In genomic region chr9:111383756-111384155, GRCm38 (mm10) we compare ENCODE assay signal across 12 mouse cellular contexts. TPM values are rescaled to one million over a fixed set of nuclear protein-coding genes. Genes with fewer than 3 reads are reported as not detected.
DNase-seq lines count a peak whose midpoint lies in the region; ATAC-seq and TF ChIP-seq lines count a peak whose summit lies in the region.
"Had no signal": no experiment of that assay in that cellular context is flagged by ENCODE, and none has a peak within 500 bp of the region (broad histone marks: within the 10 kb centered on the region; RNA-seq: fewer than 3 reads in every experiment).

No protein-coding gene starts in this region.

- TF ChIP-seq CTCF in olfactory bulb, adult 2 months (IDR thresholded peaks at IDR 0.05; ENCODE audit: insufficient read depth, low read depth, low read length) = no peak
- no peak for TF ChIP-seq CTCF in intestine, postnatal 0 days (IDR thresholded peaks at IDR 0.05; ENCODE audit: low read depth)

- 45% methylated on average over 3 of the region's 3 CpGs for WGBS in forebrain, embryonic 15.5 days
- 64% methylated on average over 3 of the region's 3 CpGs for WGBS in forebrain, embryonic 12.5 days
- 38% methylated on average over 3 of the region's 3 CpGs for WGBS in hindbrain, embryonic 16.5 days
- 34% methylated on average over 3 of the region's 3 CpGs for WGBS in olfactory bulb, adult 2 months
- 62% methylated on average over 3 of the region's 3 CpGs for WGBS in intestine, postnatal 0 days

- H3K4me3 ChIP-seq in forebrain, embryonic 15.5 days = no peak overlapping the region
- no peak overlapping the region for H3K4me3 ChIP-seq in forebrain, embryonic 12.5 days (replicated peaks)
- no peak overlapping the region for H3K4me3 ChIP-seq in hindbrain, embryonic 16.5 days (ENCODE audit: low read length)
- no peak overlapping the region for H3K4me3 ChIP-seq in olfactory bulb, adult 2 months (ENCODE audit: insufficient read depth, low read depth, low read length)
- H3K4me3 ChIP-seq in intestine, postnatal 0 days (ENCODE audit: low read depth, low read length) = no peak overlapping the region
- H3K4me3 ChIP-seq: embryonic facial prominence, embryonic 12.5 days; heart, adult 2 months had no signal

- 0 out of 2 replicates have a peak overlapping the region, but pooled peaks have one; percentile 4 for H3K27ac ChIP-seq in forebrain, embryonic 15.5 days (replicated peaks)
- H3K27ac ChIP-seq in forebrain, embryonic 12.5 days = no peak overlapping the region
- no peak overlapping the region for H3K27ac ChIP-seq in hindbrain, embryonic 16.5 days (ENCODE audit: low read depth, low read length)
- peak overlapping the region; percentile 97 for H3K27ac ChIP-seq in olfactory bulb, adult 2 months (ENCODE audit: insufficient read depth, low read depth, low read length)
- H3K27ac ChIP-seq in intestine, postnatal 0 days (ENCODE audit: low read depth, low read length) = no peak overlapping the region
- H3K27ac ChIP-seq: embryonic facial prominence, embryonic 12.5 days; heart, adult 2 months had no signal

- no peak for ATAC-seq in forebrain, embryonic 15.5 days (replicated peaks)
- no peak for ATAC-seq in forebrain, embryonic 12.5 days (ENCODE audit: low FRiP score)
- peak; percentile 70; the same call in 1 of the 2 replicates for ATAC-seq in hindbrain, embryonic 16.5 days
- no peak for ATAC-seq in intestine, postnatal 0 days
- ATAC-seq: inflammation-experienced regulatory T-cells, adult 6 months had no signal

- no peaks in the 10 kb centered on the region for H3K4me1 ChIP-seq in forebrain, embryonic 15.5 days
- peaks cover 10% of the 10 kb centered on the region for H3K4me1 ChIP-seq in forebrain, embryonic 12.5 days
- peaks cover 11% of the 10 kb centered on the region for H3K4me1 ChIP-seq in hindbrain, embryonic 16.5 days (ENCODE audit: control insufficient read depth, insufficient read depth, low read depth, low read length)
- peaks cover 24% of the 10 kb centered on the region for H3K4me1 ChIP-seq in olfactory bulb, adult 2 months (ENCODE audit: control insufficient read depth, insufficient read depth, low read length)
- 0 out of 2 replicates have a peak, but pooled peaks cover 14% of the 10 kb centered on the region for H3K4me1 ChIP-seq in intestine, postnatal 0 days (replicated peaks; ENCODE audit: control insufficient read depth, insufficient read depth, low read length)

- DNase-seq in right cerebral cortex, adult 18-20 months = peak; percentile 65
- DNase-seq in right cerebral cortex, postnatal 36 days (ENCODE audit: low spot score in 2 of 2) = no peak
- DNase-seq in cerebellum, adult 9-11 months = no peak
- DNase-seq: heart, adult 2 months; lung, adult 2 months had no signal

- no peak overlapping the region for H3K9ac ChIP-seq in forebrain, embryonic 15.5 days (replicated peaks)
- no peak overlapping the region for H3K9ac ChIP-seq in forebrain, embryonic 12.5 days
- H3K9ac ChIP-seq in hindbrain, embryonic 16.5 days (ENCODE audit: low read depth, low read length) = no peak overlapping the region
- H3K9ac ChIP-seq in intestine, postnatal 0 days (ENCODE audit: low read depth, low read length) = no peak overlapping the region
- H3K9ac ChIP-seq: embryonic facial prominence, embryonic 12.5 days had no signal

- H3K4me2 ChIP-seq in forebrain, embryonic 15.5 days (replicated peaks) = no peak overlapping the region
- no peak overlapping the region for H3K4me2 ChIP-seq in forebrain, embryonic 12.5 days
- no peak overlapping the region for H3K4me2 ChIP-seq in hindbrain, embryonic 16.5 days (ENCODE audit: low read length)
- no peak overlapping the region for H3K4me2 ChIP-seq in intestine, postnatal 0 days (replicated peaks; ENCODE audit: low read depth)
- H3K4me2 ChIP-seq: embryonic facial prominence, embryonic 12.5 days had no signal

- no peaks in the 10 kb centered on the region for H3K27me3 ChIP-seq in forebrain, embryonic 15.5 days
- no peaks in the 10 kb centered on the region for H3K27me3 ChIP-seq in forebrain, embryonic 12.5 days
- H3K27me3 ChIP-seq in hindbrain, embryonic 16.5 days (replicated peaks; ENCODE audit: control insufficient read depth, insufficient read depth, low read length) = no peaks in the 10 kb centered on the region
- H3K27me3 ChIP-seq in intestine, postnatal 0 days (replicated peaks; ENCODE audit: control insufficient read depth, insufficient read depth, low read length) = no peaks in the 10 kb centered on the region
- H3K27me3 ChIP-seq: embryonic facial prominence, embryonic 12.5 days had no signal

- H3K36me3 ChIP-seq in forebrain, embryonic 15.5 days = no peaks in the 10 kb centered on the region
- no peaks in the 10 kb centered on the region for H3K36me3 ChIP-seq in forebrain, embryonic 12.5 days (replicated peaks)
- H3K36me3 ChIP-seq in hindbrain, embryonic 16.5 days (ENCODE audit: control insufficient read depth, insufficient read depth, low read length) = no peaks in the 10 kb centered on the region
- no peaks in the 10 kb centered on the region for H3K36me3 ChIP-seq in intestine, postnatal 0 days (ENCODE audit: control insufficient read depth, insufficient read depth)
- H3K36me3 ChIP-seq: embryonic facial prominence, embryonic 12.5 days had no signal

- TF ChIP-seq POLR2A in olfactory bulb, adult 2 months (IDR thresholded peaks at IDR 0.05; ENCODE audit: insufficient read depth, low read depth, low read length) = no peak

- no peaks in the 10 kb centered on the region for H3K9me3 ChIP-seq in forebrain, embryonic 15.5 days
- H3K9me3 ChIP-seq in forebrain, embryonic 12.5 days = no peaks in the 10 kb centered on the region
- H3K9me3 ChIP-seq in hindbrain, embryonic 16.5 days (ENCODE audit: control insufficient read depth, low read length) = no peaks in the 10 kb centered on the region
- H3K9me3 ChIP-seq in intestine, postnatal 0 days (ENCODE audit: control insufficient read depth) = no peaks in the 10 kb centered on the region
- H3K9me3 ChIP-seq: embryonic facial prominence, embryonic 12.5 days had no signal

RNA-seq across cellular contexts. Expression of gene Dclk3, which starts 55.1 kb away (rescaled TPM):
- polyA plus RNA-seq in forebrain, embryonic 15.5 days (2015; fragmentation: Nextera tagmentation; extraction: Ambion mirVana) = 5.3 and 5.4 TPM in 2 replicates
- polyA plus RNA-seq in forebrain, embryonic 12.5 days (2016; fragmentation: Nextera tagmentation; extraction: Ambion mirVana) = 0.91 and 1.1 TPM in 2 replicates
- polyA plus RNA-seq in hindbrain, embryonic 16.5 days (2015; fragmentation: Nextera tagmentation; extraction: Ambion mirVana) = 6.8 and 8.0 TPM in 2 replicates
- not detected in 2 replicates for polyA plus RNA-seq in olfactory bulb, adult 2 months (2012; ENCODE audit: insufficient read depth, insufficient read length, low replicate concordance, missing spikeins)
- 1.1 and 1.4 TPM in 2 replicates for polyA plus RNA-seq in intestine, postnatal 0 days (2015; fragmentation: Nextera tagmentation; extraction: Ambion mirVana)
- polyA plus RNA-seq: inflammation-experienced regulatory T-cells, adult 6 months had no signal

Comparison
In these comparisons a context has a peak if more than half of its experiments do, and no peak if none do; other contexts are left out.
1. H3K27ac ChIP-seq: peak in forebrain, embryonic 15.5 days (single experiment) and olfactory bulb, adult 2 months (single experiment); none in forebrain, embryonic 12.5 days (single experiment), hindbrain, embryonic 16.5 days (single experiment) and intestine, postnatal 0 days (single experiment).